Mouse (Mus musculus) limb, embryonic 10.5 days (tissue): ENCODE measurements at regions not wholly inside any gene's neighbourhood (a gene's known extent, or its start where the extent isn't known, plus 50 kb on each side); places are given as distances from the start of the nearest gene placed in this dataset.
A peak's percentile ranks its signal among the peaks of the same experiment; 100 is the strongest.

Experiments used
- DNase-seq: peaks from one replicate; pipeline ENCODE4 v3.0.0-alpha.2; 2017; ENCODE audit warnings: low spot score
- H3K27ac ChIP-seq: fragments of 300-500 bp; sonication (generic); 2 replicates; pipeline ENCODE4 v1.5.1; 2016; ENCODE audit warnings: mild to moderate bottlenecking
- H3K27me3 ChIP-seq: fragments of 300-500 bp; sonication (generic); 2 replicates; pipeline ENCODE4 v1.6.1; 2016; ENCODE audit warnings: low read depth, mild to moderate bottlenecking; ENCODE audit not compliant: poor library complexity, severe bottlenecking
- H3K36me3 ChIP-seq: fragments of 300-500 bp; sonication (generic); 2 replicates; pipeline ENCODE4 v1.6.1; 2016; ENCODE audit warnings: mild to moderate bottlenecking, moderate library complexity
- H3K4me1 ChIP-seq: fragments of 300-500 bp; sonication (generic); 2 replicates; pipeline ENCODE4 v1.6.1; 2016
- H3K4me3 ChIP-seq: fragments of 300-500 bp; sonication (generic); 2 replicates; pipeline ENCODE4 v1.5.1; 2016; ENCODE audit warnings: mild to moderate bottlenecking, moderate library complexity
- H3K9me3 ChIP-seq: fragments of 300-500 bp; sonication (generic); replicated peaks from 2 replicates; pipeline ENCODE4 v1.6.1; 2016; ENCODE audit warnings: mild to moderate bottlenecking
- WGBS: fragments of 180-500 bp; shearing (Covaris S2); methylation state at CpG from one replicate; pipeline ENCODE4 v1.1.7; 2016; 5-methylcytosine and 5-hydroxymethylcytosine counted together

GRCm38 (mm10) chr10:112863808-112864207, 65.0 kb downstream of the Atxn7l3b start:
- H3K36me3 ChIP-seq, result no peaks in the 10 kb centered on the region
- no peaks in the 10 kb centered on the region for H3K27me3 ChIP-seq
- no peaks in the 10 kb centered on the region for H3K9me3 ChIP-seq
- H3K4me1 ChIP-seq, result no peaks in the 10 kb centered on the region
- no peak for DNase-seq
- H3K4me3 ChIP-seq, result no peak overlapping the region
- H3K27ac ChIP-seq, result no peak overlapping the region

DNA sequence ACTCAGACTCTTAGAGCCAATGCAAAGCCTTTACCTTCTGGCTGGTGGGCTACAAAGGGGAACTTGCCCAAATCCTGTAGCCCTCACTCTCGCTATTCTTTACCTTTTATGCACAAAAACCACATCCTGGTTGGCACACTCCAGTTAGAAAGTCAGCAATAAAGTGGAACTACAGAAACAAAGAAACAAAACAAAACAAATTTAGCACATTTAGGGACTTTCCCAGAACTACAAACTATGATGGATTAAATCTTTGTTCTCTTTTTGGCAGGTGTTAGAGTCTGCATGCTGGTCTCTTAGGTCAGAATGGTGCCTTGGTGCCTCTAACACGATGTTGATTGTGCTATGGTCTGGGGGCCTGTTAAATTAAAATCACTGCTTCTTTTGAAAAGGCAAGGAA, 65.4 kb downstream of the Atxn7l3b start:
- Histone ChIP-seq H3K4me1 (no peaks in the 10 kb centered on the region), H3K27ac (no peak overlapping the region), H3K27me3 (no peaks in the 10 kb centered on the region), H3K4me3 (no peak overlapping the region), H3K9me3 (no peaks in the 10 kb centered on the region), H3K36me3 (no peaks in the 10 kb centered on the region)
- DNase-seq, result no peak
- WGBS, result 70% methylated on average over 2 of the region's 2 CpGs

GRCm38 (mm10) chr10:112851997-112852396, 76.8 kb downstream of the Atxn7l3b start:
- WGBS, result 85% methylated on average over 1 of the region's 1 CpGs
- no peaks in the 10 kb centered on the region for H3K9me3 ChIP-seq
- no peaks in the 10 kb centered on the region for H3K4me1 ChIP-seq
- H3K36me3 ChIP-seq, result no peaks in the 10 kb centered on the region
- no peak overlapping the region for H3K27ac ChIP-seq
- H3K4me3 ChIP-seq, result no peak overlapping the region
- no peaks in the 10 kb centered on the region for H3K27me3 ChIP-seq
- no peak for DNase-seq

- H3K36me3 ChIP-seq, result no peaks in the 10 kb centered on the region
- H3K4me3 ChIP-seq, result no peak overlapping the region
- no peaks in the 10 kb centered on the region for H3K4me1 ChIP-seq
- no peaks in the 10 kb centered on the region for H3K27me3 ChIP-seq
- no peak overlapping the region for H3K27ac ChIP-seq
- WGBS, result 80% methylated on average over 1 of the region's 1 CpGs
- no peaks in the 10 kb centered on the region for H3K9me3 ChIP-seq
- DNase-seq, result no peak
Measured at GRCm38 (mm10) chr10:112846225-112846624, 82.6 kb downstream of the Atxn7l3b start.

DNA sequence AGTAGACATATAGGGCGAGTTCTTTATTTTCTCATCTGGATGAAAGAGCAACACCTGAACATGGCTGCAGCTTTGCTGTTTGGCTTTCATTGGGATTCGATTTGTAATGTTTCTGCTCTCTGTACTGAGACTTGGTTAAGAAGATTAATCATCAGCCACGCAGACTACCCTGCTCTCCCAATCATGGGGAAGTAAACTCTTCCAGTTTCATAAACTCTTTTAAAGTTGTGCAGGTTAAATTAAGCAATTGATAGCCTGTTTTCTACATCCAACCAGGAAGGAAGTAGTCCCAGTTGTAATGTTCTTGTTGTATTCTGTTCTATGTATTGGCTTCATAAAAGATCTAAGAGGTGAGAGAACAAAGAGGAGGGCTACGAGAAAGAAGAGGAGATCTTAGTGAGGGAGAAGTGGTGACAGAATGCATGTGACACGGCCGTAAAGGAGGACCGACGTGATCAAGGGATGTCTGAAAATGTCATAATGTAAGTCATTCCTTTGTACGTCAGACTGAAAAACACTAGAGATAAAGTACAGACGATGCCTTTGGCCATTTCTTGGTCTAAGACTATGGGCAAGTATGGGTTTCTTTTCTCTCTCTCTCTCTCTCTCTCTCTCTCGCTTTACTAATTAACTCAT, 91.3 kb downstream of the Atxn7l3b start:
- 80% methylated on average over 11 of the region's 11 CpGs for WGBS
- DNase-seq, result no peak
- Histone ChIP-seq H3K4me3 (no peak overlapping the region), H3K27me3 (peaks cover 6% of the 10 kb centered on the region; the same call in 1 of the 2 replicates), H3K4me1 (peaks cover 7% of the 10 kb centered on the region; the same call in 1 of the 2 replicates), H3K27ac (no peak overlapping the region), H3K36me3 (no peaks in the 10 kb centered on the region), H3K9me3 (no peaks in the 10 kb centered on the region)

DNA sequence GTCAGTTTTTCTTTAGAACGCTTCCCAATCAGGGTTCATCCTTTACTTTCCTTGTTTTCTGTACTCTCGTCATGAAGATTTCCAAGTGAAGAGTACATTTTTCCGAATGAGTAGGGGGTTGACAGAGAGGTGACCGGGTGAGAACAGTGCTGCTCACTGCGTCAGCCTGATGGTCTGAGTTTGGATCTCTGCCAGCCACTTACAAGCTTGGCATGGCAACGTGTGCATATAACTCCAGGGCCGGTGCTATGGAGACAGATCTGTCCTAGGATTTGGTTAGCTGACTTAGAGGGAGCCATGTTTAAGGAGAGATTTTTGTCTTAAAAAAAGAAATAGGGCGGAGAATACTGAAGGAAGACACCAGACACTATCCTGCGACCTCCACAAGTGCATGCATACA, 92.8 kb downstream of the Atxn7l3b start:
- 87% methylated on average over 9 of the region's 9 CpGs for WGBS
- no peaks in the 10 kb centered on the region for H3K9me3 ChIP-seq
- peaks cover 7% of the 10 kb centered on the region; the same call in 1 of the 2 replicates for H3K4me1 ChIP-seq
- H3K4me3 ChIP-seq, result no peak overlapping the region
- no peak overlapping the region for H3K27ac ChIP-seq
- peaks cover 6% of the 10 kb centered on the region; the same call in 1 of the 2 replicates for H3K27me3 ChIP-seq
- no peaks in the 10 kb centered on the region for H3K36me3 ChIP-seq
- DNase-seq, result no peak

GRCm38 (mm10) chr10:112835508-112835907, 93.3 kb downstream of the Atxn7l3b start:
- no peak for DNase-seq
- 76% methylated on average over 8 of the region's 8 CpGs for WGBS
- Histone ChIP-seq H3K27me3 (peaks cover 6% of the 10 kb centered on the region; the same call in 1 of the 2 replicates), H3K9me3 (no peaks in the 10 kb centered on the region), H3K4me3 (no peak overlapping the region), H3K27ac (no peak overlapping the region), H3K4me1 (peaks cover 7% of the 10 kb centered on the region; the same call in 1 of the 2 replicates), H3K36me3 (no peaks in the 10 kb centered on the region)

DNA sequence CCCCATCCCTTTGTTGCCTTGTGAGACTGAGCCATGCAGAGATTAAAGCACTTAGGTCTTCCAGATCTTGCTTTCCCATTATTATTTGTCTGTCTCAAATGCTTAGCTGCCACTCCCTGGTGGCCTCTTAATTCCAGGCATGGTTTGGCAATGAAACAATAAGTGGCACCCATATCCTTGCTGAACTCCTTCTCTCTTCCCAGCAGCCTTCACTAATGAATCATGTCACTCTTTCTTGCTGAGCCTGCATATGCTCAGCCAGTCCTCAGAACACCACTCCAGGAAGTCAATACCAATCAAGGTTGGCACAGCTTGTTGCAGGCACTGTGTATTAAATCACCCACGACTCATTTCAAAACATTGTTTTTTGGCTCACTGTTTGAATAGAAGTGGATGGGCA, 118.6 kb downstream of the Atxn7l3b start:
- no peak overlapping the region for H3K4me3 ChIP-seq
- H3K4me1 ChIP-seq, result no peaks in the 10 kb centered on the region
- no peak overlapping the region for H3K27ac ChIP-seq
- H3K27me3 ChIP-seq, result no peaks in the 10 kb centered on the region
- H3K36me3 ChIP-seq, result no peaks in the 10 kb centered on the region
- DNase-seq, result no peak
- 62% methylated on average over 1 of the region's 1 CpGs for WGBS
- H3K9me3 ChIP-seq, result no peaks in the 10 kb centered on the region

- no peaks in the 10 kb centered on the region for H3K9me3 ChIP-seq
- H3K36me3 ChIP-seq, result no peaks in the 10 kb centered on the region
- H3K4me1 ChIP-seq, result no peaks in the 10 kb centered on the region
- H3K4me3 ChIP-seq, result no peak overlapping the region
- H3K27ac ChIP-seq, result no peak overlapping the region
- H3K27me3 ChIP-seq, result no peaks in the 10 kb centered on the region
- no peak for DNase-seq
- WGBS, result 57% methylated on average over 6 of the region's 6 CpGs
Measured at GRCm38 (mm10) chr10:112803557-112803956, 125.2 kb downstream of the Atxn7l3b start.

GRCm38 (mm10) chr10:112801560-112801959, 127.2 kb downstream of the Atxn7l3b start:
- Histone ChIP-seq H3K36me3 (no peaks in the 10 kb centered on the region), H3K4me3 (no peak overlapping the region), H3K27me3 (no peaks in the 10 kb centered on the region), H3K4me1 (no peaks in the 10 kb centered on the region), H3K9me3 (no peaks in the 10 kb centered on the region), H3K27ac (no peak overlapping the region)
- peak; percentile 44 for DNase-seq
- WGBS, result 13% methylated on average over 5 of the region's 5 CpGs

DNA sequence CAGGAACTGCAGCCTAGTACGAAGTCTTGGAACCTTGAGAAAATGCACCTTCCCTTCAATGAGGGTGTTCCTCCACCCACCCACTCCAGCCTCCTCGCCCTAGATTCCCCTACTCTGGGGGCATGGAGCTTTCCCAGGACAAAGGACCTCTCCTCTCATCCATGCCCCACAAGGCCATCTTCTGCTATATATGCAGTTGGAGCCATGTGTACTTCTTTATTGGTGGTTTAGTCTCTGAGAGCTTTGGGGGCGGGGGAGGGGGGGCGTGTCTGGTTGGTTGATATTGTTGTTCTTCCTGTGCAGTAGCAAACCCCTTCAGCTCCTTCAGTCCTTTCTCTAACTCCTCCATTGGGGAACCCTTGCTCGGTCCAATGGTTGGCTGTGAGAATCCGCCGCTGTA, 130.2 kb downstream of the Atxn7l3b start:
- Histone ChIP-seq H3K9me3 (no peaks in the 10 kb centered on the region), H3K27me3 (no peaks in the 10 kb centered on the region), H3K27ac (no peak overlapping the region), H3K4me3 (no peak overlapping the region), H3K36me3 (no peaks in the 10 kb centered on the region), H3K4me1 (no peaks in the 10 kb centered on the region)
- WGBS, result 63% methylated on average over 7 of the region's 7 CpGs
- DNase-seq, result no peak

DNA sequence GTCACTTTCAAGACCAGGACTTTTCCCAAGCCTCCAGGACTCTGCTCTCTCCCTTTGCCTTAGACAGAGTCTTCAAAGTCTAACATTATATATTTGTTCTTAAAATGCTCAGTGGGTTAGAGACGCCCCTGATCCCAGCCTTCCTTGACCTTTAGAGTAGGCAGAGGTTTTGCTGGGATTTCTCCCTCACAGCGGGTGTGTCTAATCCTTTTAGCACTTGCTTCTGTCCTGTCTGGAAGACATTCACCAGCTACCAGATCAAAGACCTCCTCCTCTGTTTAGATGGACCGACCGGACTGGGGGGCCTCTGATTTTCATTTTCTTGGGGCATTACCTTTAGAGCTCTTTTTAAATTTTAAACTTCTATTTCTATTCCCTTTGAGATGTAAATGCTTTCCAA, 130.7 kb downstream of the Atxn7l3b start:
- Histone ChIP-seq H3K9me3 (no peaks in the 10 kb centered on the region), H3K4me1 (no peaks in the 10 kb centered on the region), H3K27me3 (no peaks in the 10 kb centered on the region), H3K27ac (no peak overlapping the region), H3K36me3 (no peaks in the 10 kb centered on the region), H3K4me3 (no peak overlapping the region)
- WGBS, result 10% methylated on average over 4 of the region's 4 CpGs
- no peak for DNase-seq

DNA sequence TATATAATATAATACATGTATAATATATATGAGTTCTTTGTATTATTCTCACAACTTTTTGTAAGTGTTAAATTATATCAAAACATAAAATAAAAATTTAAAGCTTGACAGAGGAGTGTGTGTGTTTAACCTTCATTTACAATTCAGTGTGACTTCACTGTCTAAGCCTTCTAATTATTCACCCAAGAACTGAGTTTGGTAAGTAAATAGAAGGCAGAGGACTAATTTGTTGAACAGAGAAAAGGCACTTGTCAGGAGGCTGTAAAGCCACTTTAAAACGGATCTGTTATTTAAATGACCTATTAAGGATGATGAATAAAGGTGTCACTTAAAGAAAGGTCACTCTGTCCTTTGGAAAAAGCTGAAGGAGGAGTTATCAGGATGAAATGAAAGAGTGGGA, 132.9 kb downstream of the Atxn7l3b start:
- DNase-seq, result no peak
- H3K36me3 ChIP-seq, result no peaks in the 10 kb centered on the region
- no peak overlapping the region for H3K4me3 ChIP-seq
- no peak overlapping the region for H3K27ac ChIP-seq
- H3K27me3 ChIP-seq, result no peaks in the 10 kb centered on the region
- no peaks in the 10 kb centered on the region for H3K4me1 ChIP-seq
- WGBS, result 15% methylated on average over 1 of the region's 1 CpGs
- H3K9me3 ChIP-seq, result no peaks in the 10 kb centered on the region

DNA sequence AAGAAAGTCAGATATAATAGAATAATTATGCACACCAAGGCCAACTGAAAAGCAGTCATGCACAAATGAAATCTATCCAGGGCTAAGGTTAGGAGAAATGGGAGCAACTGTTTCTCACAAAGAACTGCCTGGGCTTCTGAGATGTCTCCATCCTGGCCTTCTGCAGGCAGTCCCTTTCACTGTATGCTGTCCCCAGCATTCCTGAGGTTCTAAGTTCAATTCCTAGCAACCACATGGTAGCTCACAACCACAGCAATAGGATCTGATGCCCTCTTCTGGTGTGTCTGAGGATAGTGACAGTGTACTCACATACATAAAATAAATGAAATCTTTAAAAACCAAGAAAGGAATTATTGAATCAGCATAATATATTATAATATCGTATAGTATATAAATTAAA, 133.3 kb downstream of the Atxn7l3b start:
- Histone ChIP-seq H3K27me3 (no peaks in the 10 kb centered on the region), H3K4me1 (no peaks in the 10 kb centered on the region), H3K27ac (no peak overlapping the region), H3K36me3 (no peaks in the 10 kb centered on the region), H3K9me3 (no peaks in the 10 kb centered on the region), H3K4me3 (no peak overlapping the region)
- 93% methylated on average over 1 of the region's 1 CpGs for WGBS
- DNase-seq, result no peak
